Mouse (Mus musculus): Measurements from ENCODE around the gene Kcnn3.

The Kcnn3 gene

DNA sequence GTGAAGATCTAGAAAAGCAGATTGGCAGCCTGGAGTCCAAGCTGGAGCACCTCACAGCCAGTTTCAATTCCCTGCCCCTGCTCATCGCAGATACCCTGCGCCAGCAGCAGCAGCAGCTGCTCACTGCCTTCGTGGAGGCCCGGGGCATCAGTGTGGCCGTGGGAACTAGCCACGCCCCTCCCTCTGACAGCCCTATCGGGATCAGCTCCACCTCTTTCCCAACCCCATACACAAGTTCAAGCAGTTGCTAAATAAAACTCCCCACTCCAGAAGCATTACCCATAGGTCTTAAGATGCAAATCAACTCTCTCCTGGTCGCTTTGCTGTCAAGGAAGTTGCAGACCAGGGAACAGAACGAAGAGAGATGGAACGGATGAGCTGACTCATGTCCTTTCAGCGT is 147.2 kb downstream of the Kcnn3 start:
- CTCF ChIA-PET, result no interaction called here

DNA sequence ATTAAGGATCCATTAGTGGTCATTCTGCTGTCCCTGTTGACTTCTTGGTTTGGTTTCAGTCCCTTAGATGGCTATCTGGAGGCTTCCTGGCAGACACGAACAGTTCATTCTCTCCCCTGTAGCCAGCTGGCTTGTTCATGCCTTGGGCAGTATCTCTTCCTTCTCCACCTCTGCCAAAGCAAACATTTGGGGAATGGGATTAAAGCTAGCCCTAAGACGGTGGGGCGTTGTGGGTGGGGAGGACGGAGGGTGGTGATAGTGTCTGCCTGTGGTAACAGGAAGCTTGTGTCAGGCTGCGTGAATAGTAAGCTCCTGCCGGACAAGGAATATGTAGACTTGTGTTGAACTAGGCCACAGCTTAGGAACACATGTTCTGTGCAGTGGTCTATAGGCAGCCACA is 151.4 kb downstream of the Kcnn3 start:
- CTCF ChIA-PET, result interaction anchor here (0.6 kb wide), 2 partner anchors 16 to 101 kb away, joined by 3 to 4 read pairs; no protein-coding TSS in a partner anchor

DNA sequence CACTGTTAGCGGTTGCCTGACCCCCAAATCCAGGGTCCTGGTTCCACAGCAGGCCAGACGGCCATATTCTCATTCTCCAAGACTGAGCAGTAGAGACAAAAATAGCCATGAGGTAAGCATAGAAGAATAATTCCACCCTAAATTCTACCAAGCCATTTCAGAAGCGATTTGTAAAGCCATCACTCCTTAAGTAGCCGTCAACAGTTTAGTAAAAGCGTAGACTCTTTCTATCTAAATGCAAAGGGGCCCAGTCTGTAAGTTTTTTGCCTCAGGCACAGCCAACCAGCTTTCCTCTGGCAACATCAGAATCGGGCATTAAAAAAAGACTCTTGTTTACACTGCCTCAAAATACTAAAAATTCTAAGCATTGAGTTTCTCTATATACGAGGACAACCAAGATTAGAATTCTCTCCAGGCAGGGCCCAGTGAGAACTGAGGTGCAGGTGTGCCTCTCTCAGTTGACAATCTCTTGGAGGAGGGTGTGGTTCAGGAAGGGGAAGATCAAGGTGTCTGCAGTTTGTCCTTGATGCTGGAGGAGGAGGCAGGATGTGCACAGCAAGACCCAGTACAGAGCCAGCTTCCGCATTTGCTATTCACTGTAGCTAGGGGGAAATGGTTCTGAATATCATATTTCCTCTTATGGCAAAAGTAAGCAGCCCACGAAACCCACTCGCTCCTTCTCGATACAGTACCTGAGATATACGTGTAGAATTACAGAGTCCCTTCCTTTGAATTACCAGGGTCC is 152.8 kb downstream of the Kcnn3 start:
- CTCF ChIA-PET, result no interaction called here

DNA sequence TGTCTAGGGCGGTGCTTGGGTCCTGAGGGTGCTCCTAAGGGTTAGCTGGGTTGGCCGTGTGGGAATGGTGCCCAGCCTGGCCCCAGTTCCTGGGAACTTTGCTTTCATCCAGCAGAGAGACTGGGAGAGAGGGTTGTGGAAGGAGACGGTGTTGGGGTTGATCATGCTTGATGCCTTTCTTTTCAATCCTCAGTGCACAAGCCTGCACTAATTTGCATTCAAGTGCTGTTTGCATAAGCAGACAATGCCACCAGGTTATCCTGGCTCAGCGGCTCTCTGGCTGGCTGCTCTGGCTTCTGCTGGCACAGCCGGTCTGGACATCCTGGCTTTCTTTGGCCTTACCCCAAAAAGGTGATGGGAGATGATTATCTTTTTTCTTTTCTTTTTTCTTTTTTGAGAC is 157.7 kb downstream of the Kcnn3 start:
- CTCF ChIA-PET, result no interaction called here

DNA sequence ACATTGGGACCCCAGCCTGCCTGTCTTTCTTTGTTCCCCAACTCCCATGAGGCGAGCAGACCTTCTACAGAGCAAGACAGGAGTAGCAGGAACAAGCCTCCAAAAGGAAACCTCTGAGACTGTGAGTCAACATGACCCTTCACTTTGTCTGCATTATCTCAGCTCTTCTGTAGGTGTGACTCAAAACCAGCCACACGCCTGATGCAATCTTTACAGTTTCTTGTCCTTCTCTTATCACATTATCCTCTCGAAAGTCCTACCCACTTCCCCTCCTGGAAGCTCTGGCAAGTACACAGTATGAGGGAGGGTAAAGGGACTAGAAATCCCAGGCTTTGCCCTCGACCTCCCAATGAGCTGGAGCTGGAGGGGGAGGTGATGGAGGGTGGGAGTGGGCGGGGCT is 166.1 kb downstream of the Kcnn3 start:
- CTCF ChIA-PET, result no interaction called here

DNA sequence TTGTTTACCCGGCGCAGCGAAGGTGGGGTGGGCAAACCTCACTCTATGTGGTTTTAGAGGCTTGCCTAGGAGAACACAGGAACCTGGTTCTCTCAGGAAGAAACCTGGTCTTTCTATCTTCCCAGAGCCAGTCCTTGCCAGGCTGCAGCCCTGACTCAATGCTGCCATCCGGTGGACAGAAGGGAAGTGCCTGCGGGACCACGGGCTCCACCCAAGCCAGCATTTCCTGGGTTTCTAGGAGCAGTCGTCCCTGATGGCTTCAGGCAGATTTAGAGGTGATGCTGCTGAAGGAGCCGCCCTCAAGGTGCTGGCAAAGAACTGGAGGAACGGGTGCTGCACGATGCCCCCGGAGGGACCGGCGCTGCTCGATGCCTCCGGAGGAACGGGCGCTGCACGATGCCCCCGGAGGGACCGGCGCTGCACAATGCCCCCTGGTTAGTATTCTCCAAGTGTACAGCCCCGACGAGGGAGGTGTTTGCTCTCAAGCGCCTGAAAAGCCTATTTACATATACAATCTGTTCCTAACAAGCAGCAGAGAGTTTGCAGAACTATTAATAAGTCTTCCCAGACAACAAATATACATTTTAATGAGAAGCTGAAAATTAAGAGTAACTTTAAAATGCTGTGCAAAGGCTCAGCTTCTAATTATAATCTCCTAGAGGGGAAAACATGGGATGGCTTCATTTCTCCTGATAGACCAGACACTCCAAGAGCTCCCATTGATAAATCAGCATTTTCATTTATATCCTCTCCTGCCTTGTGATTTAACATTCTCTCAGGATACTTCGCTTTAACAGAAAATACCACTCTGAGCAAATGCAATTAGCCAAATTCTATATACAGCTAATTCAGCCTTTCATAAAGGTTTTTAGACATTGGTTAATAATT is 169.0 kb downstream of the Kcnn3 start:
- CTCF ChIA-PET, result no interaction called here

DNA sequence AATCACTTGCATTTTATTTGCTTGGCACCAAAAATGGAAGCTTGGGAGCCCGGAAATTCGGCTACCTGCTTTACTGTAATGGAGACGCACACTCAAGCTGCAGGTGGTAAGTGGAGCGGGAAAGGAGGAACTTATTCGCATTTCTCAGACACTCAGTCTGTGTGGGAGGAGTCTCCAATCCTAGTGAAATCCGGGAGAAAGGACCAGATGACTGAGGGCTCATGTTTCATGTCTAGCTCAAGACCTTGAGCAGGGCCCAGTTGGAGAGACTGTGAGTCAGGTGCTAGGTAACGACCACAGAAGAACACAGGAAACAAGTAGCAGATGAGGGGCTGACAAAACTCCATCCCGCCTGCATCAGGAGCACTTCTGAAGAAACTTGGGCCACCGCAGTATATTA is 171.8 kb downstream of the Kcnn3 start:
- CTCF ChIA-PET, result no interaction called here

DNA sequence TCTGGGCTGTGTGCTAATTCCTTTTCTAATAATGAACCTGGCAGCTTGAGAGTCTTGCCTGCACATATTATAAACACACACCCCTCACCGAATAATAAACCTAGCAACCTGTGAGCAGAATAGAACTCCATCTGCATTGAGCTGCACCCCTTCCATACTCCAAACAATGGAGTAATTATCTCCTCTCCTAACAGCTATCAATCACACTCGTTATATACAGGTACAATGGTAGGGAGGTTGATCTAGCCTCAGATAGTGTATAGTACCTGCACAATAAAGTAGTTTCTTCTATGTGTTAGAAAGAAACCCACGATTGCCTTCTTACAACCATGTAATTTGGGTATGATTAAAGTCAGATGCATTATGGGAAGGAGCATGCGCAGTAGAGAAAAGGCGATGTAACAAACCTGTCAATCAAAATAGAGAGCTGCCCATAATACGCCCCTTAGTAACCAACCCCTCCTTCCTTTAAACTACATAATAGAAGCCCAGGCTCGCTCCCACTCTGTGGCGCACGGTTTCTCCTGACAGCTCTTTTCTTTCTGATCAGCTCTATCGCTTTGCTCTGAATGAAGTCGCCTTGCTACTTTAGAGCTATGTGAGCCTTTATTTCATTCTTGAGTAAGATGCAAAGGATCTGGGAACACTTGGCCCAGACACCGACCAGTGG is 176.3 kb downstream of the Kcnn3 start:
- CTCF ChIA-PET, result no interaction called here

DNA sequence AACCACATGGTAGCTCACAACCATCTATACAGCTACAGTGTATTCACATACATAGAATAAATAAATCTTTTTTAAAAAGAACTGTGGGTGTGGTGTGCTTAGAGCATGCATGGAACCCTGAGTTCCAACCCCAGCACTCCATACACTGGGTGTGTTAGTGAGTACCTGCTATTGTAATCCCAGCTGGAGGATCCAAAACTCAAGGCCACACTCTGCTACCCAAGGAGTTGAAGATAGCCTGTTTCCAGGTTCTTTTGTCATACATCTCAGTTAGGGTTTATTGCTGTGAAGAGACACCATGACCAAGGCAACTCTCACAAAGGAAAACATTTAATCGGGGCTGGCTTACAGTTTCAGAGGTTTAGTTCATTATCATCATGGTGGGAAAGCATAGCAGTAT is 179.0 kb downstream of the Kcnn3 start:
- CTCF ChIA-PET, result no interaction called here

DNA sequence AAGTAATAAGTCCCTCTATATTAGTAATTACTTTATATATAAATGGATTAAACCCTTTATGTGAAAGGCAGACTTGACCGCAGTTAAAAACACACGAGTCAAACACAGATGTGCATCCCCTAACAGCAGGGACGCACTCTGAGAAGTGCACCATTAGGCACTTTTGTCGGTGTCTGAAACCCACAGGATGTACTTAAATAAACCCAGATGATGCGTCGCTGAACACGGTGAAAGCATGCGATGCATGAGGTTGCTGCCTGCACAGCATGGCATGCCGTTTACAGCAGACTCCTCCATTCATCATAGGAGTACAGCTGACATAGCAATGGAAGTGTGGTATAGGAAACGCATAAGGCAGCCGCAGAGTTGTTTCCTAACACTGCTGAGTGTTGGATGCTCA is 180.5 kb downstream of the Kcnn3 start:
- CTCF ChIA-PET, result interaction anchor here (0.6 kb wide), 1 partner anchor 388 kb away, joined by 5 read pairs; no protein-coding TSS in a partner anchor

DNA sequence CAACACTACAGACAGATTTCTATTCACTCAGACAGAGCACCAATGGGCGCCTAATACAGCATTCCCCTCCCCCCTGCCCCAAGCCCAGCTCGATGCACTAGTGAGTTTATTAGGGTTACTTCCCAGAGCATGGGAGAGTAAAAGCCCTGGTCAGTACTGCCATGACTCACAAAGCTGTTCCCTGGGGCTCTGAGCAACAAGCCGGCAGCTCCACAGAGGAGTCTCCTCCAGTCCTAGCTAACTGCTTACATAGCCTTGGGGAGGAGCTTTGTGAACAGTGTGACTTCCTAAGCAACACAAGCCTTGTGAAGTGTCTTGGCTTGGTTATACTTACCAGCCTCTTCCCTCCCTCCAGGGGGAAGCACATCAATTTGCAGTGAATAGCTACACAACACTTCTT is 183.6 kb downstream of the Kcnn3 start:
- CTCF ChIA-PET, result no interaction called here

DNA sequence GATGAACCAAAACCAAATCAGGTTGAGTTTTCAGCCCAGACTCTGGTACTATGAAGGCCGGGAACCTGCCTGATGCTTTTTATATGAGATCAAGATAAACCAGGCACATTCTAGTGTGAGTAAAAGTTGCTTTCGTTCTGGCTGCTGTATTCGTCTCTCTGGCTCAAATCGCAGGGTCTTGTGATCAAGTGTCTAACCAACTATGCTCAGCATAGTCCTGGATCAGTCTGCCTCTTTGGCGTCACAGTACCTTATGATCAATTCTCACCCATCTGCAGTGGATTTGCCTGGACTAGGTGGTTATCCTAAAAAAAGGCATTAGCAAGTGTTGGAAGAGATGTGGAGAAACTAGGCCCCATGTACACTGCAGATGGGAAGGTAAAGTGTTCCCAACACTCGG is 184.1 kb downstream of the Kcnn3 start:
- CTCF ChIA-PET, result no interaction called here

DNA sequence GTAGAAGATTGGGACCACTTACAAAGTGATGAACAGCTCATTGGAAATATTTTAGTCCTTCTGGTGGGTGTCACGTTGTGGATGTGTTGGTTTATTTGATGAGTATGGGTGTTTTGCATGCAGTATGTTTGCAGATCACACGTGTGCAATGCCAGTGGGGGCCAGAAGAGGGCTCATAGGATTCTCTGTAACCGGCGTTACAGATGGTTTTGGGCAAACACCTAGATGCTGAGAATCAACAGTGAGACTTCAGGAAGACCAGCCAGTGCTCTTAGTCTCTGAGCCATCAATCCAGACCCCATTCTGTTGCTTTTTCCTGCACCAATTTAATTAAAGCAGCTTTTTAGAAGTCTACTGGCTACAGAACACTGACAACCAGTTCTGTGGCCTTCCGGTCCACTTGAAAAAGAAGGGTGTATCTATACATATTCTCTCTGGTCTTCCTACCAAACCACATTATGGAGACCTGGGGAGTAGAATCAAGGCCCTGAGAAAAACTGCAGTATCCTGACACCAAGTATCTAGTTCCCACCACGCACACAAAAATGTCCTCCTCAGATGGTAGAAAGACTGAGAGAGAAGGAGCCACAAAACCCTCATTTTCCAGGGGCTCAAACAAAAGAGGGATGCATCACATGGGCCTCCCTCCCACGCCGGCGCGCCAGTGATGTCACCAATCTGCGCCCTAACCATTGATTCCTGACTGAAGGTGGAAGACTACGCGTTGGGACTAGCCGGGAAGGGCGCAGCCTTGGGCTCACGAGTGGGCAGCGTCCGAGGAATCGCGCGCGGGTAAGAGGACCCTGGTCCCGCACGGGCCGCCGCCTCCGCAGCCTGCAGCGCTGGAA is 194.6 kb downstream of the Kcnn3 start, which contains the start of gene Adar:
Gene Adar (plus strand): TSS at position 664 of the 848 bp plus-strand sequence.
- CTCF ChIA-PET, result no interaction called here

DNA sequence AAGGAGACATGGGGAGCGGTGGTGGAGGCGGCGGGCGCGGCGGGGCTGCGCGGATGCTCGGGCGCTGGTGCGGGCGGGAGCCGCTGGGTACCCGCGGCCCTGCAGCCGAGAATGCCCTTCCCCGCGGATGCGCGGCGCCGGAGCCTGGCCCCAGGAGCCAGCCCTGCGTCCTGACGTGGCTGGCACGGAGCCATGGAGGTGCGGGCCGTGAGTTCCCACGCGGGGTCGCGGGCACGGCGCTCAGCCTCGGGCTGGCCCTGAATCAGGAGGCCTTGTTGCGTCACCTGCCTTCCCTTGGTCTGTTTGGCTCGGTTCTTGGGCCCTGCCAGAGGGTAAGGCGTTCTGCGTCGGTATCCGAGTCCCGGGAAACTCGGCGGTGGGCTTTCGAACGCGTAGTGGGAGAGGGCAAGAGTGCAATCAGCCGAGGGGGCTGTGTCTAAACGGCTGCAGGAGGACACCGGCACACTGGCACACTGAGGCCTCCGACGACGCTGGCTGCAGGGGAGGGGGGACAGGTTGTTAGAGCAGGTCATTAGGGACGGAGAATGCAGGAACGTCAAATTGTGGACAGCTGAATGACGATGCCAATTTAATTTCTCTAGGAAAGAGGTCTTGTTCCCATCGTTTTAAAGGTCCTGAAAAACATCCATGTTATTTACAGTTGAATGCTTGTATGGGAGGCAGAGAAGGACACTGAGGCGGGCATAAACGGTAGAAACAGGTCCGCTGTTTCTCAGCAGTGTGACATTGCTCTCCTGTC is 195.4 kb downstream of the Kcnn3 start:
- CTCF ChIA-PET, result no interaction called here

DNA sequence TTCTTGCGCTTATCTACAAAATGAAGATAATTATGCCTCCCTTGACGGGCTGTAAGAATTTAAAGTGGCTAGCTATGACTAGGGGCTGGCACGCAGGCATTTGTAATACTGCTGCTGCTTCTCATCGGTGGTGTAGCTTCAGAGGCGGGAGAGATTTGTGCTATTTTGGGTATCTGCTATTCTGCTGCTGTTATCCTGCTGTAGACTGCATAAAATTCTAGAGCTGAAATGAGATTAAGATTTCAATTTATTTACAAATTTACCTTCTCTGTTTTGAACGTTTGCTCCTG is 195.9 kb downstream of the Kcnn3 start:
- CTCF ChIA-PET, result interaction anchor here (0.6 kb wide), 2 partner anchors 258 to 779 kb away, joined by 3 to 4 read pairs; no protein-coding TSS in a partner anchor

DNA sequence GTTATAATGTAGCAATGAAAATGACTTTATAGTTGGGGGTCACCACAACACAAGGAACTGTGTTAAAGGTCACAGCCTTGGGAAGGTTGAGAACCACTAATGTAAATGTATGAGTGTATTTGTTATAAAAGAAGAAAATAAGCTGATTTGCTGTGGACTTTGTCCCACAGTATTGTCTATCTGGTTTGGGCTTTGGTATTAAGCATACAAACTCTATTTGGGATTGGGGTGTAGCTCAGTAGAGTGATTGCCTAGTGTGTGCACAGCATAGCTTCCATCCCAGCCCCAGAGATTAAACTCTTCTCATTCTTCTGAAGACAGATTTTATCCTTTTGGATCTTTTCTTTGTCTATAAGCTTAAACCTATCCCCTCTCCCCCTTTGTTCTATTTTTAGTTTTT is 202.1 kb downstream of the Kcnn3 start:
- CTCF ChIA-PET, result no interaction called here

DNA sequence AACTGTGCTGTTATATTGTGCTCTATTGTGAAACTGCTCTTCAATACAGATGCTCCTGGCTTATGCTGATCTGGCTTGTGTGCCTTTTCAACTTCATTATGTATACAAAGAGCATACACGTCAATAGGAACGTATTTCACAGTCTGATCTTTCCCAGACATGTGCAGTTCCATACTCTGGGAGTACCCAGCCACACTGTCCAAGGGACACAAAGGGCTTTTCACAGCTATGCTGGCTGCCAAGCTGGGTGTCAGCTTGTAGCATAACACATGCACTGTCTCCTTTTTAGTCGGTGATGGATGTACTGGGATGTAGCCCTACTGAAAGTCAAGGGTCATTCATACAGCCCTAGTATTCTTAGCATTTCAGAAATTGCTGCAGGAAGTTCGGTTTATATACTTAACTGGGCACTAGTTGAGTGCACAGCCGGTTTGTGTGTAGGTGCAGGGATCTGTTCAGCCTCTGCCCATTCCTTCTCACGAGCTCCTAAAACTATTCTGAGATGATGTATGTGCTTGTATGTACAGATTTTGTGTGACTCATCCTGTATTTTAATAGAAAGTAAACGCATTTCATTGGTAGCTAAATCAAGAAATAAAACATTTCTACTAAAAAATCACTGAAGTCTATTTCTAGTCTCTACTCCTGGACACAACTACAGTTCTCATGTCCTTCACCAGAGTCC is 203.6 kb downstream of the Kcnn3 start:
- CTCF ChIA-PET, result interaction anchor here (0.6 kb wide), 1 partner anchor 10 kb away, joined by 13 read pairs; no protein-coding TSS in a partner anchor
